Mouse (Mus musculus) layer of hippocampus, postnatal 25 days (tissue): ENCODE data around the gene Gm20425. TPM values are rescaled to one million over a fixed set of nuclear protein-coding genes. Genes with fewer than 3 reads are reported as not detected.

Experiments
- DNase-seq, 2 experiments: peaks; one replicate each; pipeline ENCODE4 v3.0.0; 2022; ENCODE audit warnings: mixed read lengths in 2 of 2, low spot score in 1 of 2; ENCODE audit errors: extremely low spot score in 1 of 2
- total RNA-seq, 2 experiments: library from RNA; stranded (reverse); gene quantifications; 2 replicates each; pipeline ENCODE4 v1.2.3; 2021

The Gm20425 gene
- total RNA-seq, 2 experiments from 2014 or later: 6.6 to 11.5 TPM

- DNase-seq: no peak
Measured at GRCm38 (mm10) chr9:103226806-103227205, 3.3 kb downstream of the Gm20425 start.

GRCm38 (mm10) chr9:103225464-103225863, 4.6 kb downstream of the Gm20425 start:
- no peak for DNase-seq

GRCm38 (mm10) chr9:103224721-103225120, 5.4 kb downstream of the Gm20425 start:
- DNase-seq: no peak

GRCm38 (mm10) chr9:103214281-103214680, 15.8 kb downstream of the Gm20425 start:
- DNase-seq: no peak

GRCm38 (mm10) chr9:103213631-103214030, 16.5 kb downstream of the Gm20425 start:
- no peak for DNase-seq

- no peak for DNase-seq
Measured at GRCm38 (mm10) chr9:103212654-103213420, 17.3 kb downstream of the Gm20425 start.

GRCm38 (mm10) chr9:103208802-103209423, 21.2 kb downstream of the Gm20425 start:
- no peak for DNase-seq

- peak; percentile 36 to 54 for DNase-seq
Measured at GRCm38 (mm10) chr9:103207846-103208245, 22.3 kb downstream of the Gm20425 start.

- no peak for DNase-seq
Measured at GRCm38 (mm10) chr9:103205786-103206185, 24.3 kb downstream of the Gm20425 start.

- peak; percentile 82 to 89 for DNase-seq
Measured at GRCm38 (mm10) chr9:103201561-103202260, 28.4 kb downstream of the Gm20425 start, which contains the start of gene Srprb. Gene Srprb (minus strand): TSS chr9:103202137.

- no peak for DNase-seq
Measured at GRCm38 (mm10) chr9:103188416-103188815, 41.7 kb downstream of the Gm20425 start.

GRCm38 (mm10) chr9:103186747-103187146, 43.4 kb downstream of the Gm20425 start:
- DNase-seq: no peak

- DNase-seq: no peak
Measured at GRCm38 (mm10) chr9:103185946-103186345, 44.2 kb downstream of the Gm20425 start.

GRCm38 (mm10) chr9:103184855-103185254, 45.3 kb downstream of the Gm20425 start:
- DNase-seq: no peak

GRCm38 (mm10) chr9:103181886-103182285, 48.2 kb downstream of the Gm20425 start:
- no peak for DNase-seq

- peak in 1 of 2 experiments; percentile 43 for DNase-seq
Measured at GRCm38 (mm10) chr9:103180807-103181565, 49.1 kb downstream of the Gm20425 start.

GRCm38 (mm10) chr9:103180303-103180702, 49.8 kb downstream of the Gm20425 start:
- DNase-seq: no peak

- DNase-seq: no peak
Measured at GRCm38 (mm10) chr9:103175692-103176091, 54.4 kb downstream of the Gm20425 start.

- no peak for DNase-seq
Measured at GRCm38 (mm10) chr9:103174771-103175519, 55.2 kb downstream of the Gm20425 start.

- no peak for DNase-seq
Measured at GRCm38 (mm10) chr9:103168771-103169170, 61.3 kb downstream of the Gm20425 start.
